Mouse (Mus musculus) hindbrain, postnatal 0 days (tissue): ENCODE results near the gene Pum3. TPM values are rescaled to one million over a fixed set of nuclear protein-coding genes. Genes with fewer than 3 reads are reported as not detected.

Source experiments
- ATAC-seq: fragments of 200-750 bp; cut with Nextera tagmentation; 2 replicates; pipeline ENCODE4 v1.8.0; 2017; ENCODE audit warnings: mild to moderate bottlenecking, moderate TSS enrichment, moderate library complexity
- DNase-seq: peaks from one replicate; pipeline ENCODE4 v3.0.0-alpha.2; 2015; ENCODE audit warnings: low spot score
- H3K27ac ChIP-seq: fragments of 300-500 bp; sonication (generic); 2 replicates; pipeline ENCODE4 v1.5.1; 2014; ENCODE audit warnings: mild to moderate bottlenecking
- H3K27me3 ChIP-seq: fragments of 300-500 bp; sonication (generic); 2 replicates; pipeline ENCODE4 v1.6.1; 2014; ENCODE audit warnings: low read length, mixed read lengths; ENCODE audit not compliant: insufficient read depth
- H3K36me3 ChIP-seq: fragments of 300-500 bp; sonication (generic); 2 replicates; pipeline ENCODE4 v1.6.1; 2014; ENCODE audit warnings: low read length, mixed read lengths; ENCODE audit not compliant: insufficient read depth
- H3K4me1 ChIP-seq: fragments of 300-500 bp; sonication (generic); 2 replicates; pipeline ENCODE4 v1.6.1; 2014; ENCODE audit warnings: antibody characterized with exemption, low read length, mixed read lengths; ENCODE audit not compliant: insufficient read depth
- H3K4me2 ChIP-seq: fragments of 300-500 bp; sonication (generic); 2 replicates; pipeline ENCODE4 v1.6.1; 2014; ENCODE audit warnings: low read depth, mild to moderate bottlenecking, low read length, moderate library complexity, mixed read lengths
- H3K4me3 ChIP-seq: fragments of 300-500 bp; sonication (generic); 2 replicates; pipeline ENCODE4 v1.5.1; 2014; ENCODE audit warnings: low read length
- H3K9ac ChIP-seq: fragments of 300-500 bp; sonication (generic); replicated peaks from 2 replicates; pipeline ENCODE4 v1.6.1; 2014; ENCODE audit warnings: mild to moderate bottlenecking, low read length, moderate library complexity, mixed read lengths
- H3K9me3 ChIP-seq: fragments of 300-500 bp; sonication (generic); 2 replicates; pipeline ENCODE4 v1.6.1; 2016; ENCODE audit warnings: low read length, mixed read lengths
- CTCF ChIP-seq: IDR thresholded peaks from 2 replicates; pipeline ENCODE4 v1.5.1; 2016; ENCODE audit warnings: antibody characterized with exemption, control low read depth, low read depth
- WGBS: fragments of 180-500 bp; shearing (Covaris S2); extraction: QIAGEN DNeasy Blood & Tissue Kit; methylation state at CpG from one replicate; pipeline ENCODE4 v1.1.7; 2014; 5-methylcytosine and 5-hydroxymethylcytosine counted together
- polyA plus RNA-seq: library from polyadenylated mRNA; unstranded; fragments of >200 nt; fragmentation: Nextera tagmentation; extraction: Ambion mirVana; gene quantifications from 2 replicates; pipeline ENCODE4 v1.2.1, GENCODE M21; 2015
- total RNA-seq: library from RNA; depleted of rRNA; stranded (reverse); fragments of >200 nt; gene quantifications from 2 replicates; pipeline ENCODE4 v1.2.3, GENCODE M21; 2014

Gene Pum3
- total and polyA plus RNA-seq, 2 experiments from 2014 or later: 13.1 to 50.3 TPM

DNA sequence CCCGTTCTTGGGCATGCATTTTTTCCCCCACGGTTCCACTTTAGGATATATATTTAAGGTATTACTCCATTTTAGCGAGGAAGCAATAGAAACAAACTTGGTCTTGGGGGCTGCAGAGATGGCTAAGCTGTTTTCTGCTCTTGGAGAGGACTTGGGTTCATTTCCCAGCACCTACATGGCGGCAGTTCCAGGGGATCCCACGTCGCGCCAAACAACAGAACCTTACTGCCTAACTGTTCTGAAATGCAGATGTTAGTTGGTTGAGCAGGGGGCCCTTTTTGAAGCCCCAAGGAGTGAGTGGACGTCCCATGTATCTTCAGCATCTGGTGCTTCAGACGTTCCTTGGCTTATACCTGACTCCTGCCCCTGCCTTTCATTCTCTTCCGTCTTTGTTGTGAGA is 781 bp upstream of the Pum3 start:
- Histone ChIP-seq H3K9me3 (no peaks in the 10 kb centered on the region), H3K4me3 (peak overlapping the region; percentile 70), H3K27me3 (no peaks in the 10 kb centered on the region), H3K36me3 (no peaks in the 10 kb centered on the region), H3K4me1 (peaks cover 13% of the 10 kb centered on the region), H3K9ac (peak overlapping the region; percentile 83), H3K4me2 (peak overlapping the region; percentile 88), H3K27ac (peak overlapping the region; percentile 93)
- TF ChIP-seq CTCF: no peak
- DNase-seq (no peak), ATAC-seq (no peak)
- under 1% methylated on average over 10 of the region's 10 CpGs for WGBS

DNA sequence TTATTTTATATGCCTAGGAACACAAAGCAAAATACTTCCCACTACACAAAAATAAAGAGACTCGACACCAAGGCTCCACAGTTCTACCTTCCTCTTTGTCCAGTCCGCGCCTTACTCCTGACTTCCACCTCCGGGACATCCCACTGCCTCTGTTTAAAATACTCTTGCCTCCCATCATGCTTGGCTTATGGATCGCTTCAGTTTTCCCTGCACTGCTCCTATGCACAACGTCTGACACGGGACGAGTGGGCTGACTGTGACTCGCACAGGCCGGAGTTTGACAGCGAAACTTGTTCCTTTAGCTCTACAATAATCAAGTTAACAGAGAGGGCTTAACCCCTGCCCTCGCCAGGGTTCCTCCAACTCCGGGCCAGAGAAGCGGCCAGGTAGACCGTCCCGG is 344 bp downstream of the Pum3 start:
- peak overlapping the region; percentile 70 for H3K4me3 ChIP-seq
- H3K27me3 ChIP-seq: no peaks in the 10 kb centered on the region
- no peak for TF ChIP-seq CTCF
- H3K4me2 ChIP-seq: peak overlapping the region; percentile 99
- under 1% methylated on average over 16 of the region's 16 CpGs for WGBS
- H3K9ac ChIP-seq: peak overlapping the region; percentile 62
- H3K27ac ChIP-seq: peak overlapping the region; percentile 49; the same call in 1 of the 2 replicates
- H3K36me3 ChIP-seq: no peaks in the 10 kb centered on the region
- no peaks in the 10 kb centered on the region for H3K9me3 ChIP-seq
- DNase-seq (no peak), ATAC-seq (no peak)
- peaks cover 13% of the 10 kb centered on the region for H3K4me1 ChIP-seq

DNA sequence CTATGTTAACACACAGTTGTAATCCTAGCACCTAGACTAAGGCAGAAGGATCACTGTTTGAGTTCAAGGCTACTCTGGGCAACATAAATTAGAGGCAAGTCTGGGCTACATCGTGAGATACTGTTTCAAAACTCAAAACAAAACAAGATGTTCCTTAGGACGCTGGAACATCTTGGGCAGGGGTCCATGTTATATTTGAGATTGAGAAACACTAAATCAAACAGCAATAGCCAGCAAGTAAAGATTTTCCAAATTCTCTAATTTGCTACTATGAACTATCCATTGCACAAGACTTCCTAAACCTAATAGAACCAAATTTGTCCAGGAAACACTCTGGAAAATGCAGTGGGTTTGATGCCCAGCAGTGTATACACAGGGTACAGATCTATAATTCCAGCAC is 1.8 kb downstream of the Pum3 start:
- H3K9ac ChIP-seq: no peak overlapping the region
- DNase-seq (no peak), ATAC-seq (no peak)
- 89% methylated on average over 2 of the region's 2 CpGs for WGBS
- H3K4me2 ChIP-seq: no peak overlapping the region
- H3K27me3 ChIP-seq: no peaks in the 10 kb centered on the region
- H3K36me3 ChIP-seq: 0 out of 2 replicates have a peak, but pooled peaks cover 11% of the 10 kb centered on the region
- H3K4me3 ChIP-seq: no peak overlapping the region
- peaks cover 13% of the 10 kb centered on the region for H3K4me1 ChIP-seq
- no peak overlapping the region for H3K27ac ChIP-seq
- no peaks in the 10 kb centered on the region for H3K9me3 ChIP-seq
- no peak for TF ChIP-seq CTCF

DNA sequence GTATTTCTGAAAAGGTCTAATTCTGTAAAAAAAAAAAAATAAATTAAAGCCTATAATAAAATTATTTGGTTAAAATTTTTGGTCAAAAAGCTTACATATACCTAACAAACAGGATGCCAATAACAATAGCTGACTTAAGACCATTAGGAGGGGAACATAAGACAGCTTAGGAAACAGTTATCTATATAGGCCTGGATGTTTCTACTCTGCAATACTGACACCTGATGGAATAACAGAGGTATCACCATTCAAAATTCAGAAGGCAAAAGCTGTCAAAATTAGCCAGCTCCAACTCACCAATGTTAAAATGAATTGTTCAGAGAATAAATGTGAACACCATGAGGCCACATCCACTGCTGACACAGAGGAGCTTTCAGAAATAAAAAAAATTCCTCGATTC is 3.2 kb downstream of the Pum3 start:
- Histone ChIP-seq H3K27ac (no peak overlapping the region), H3K4me3 (no peak overlapping the region), H3K27me3 (no peaks in the 10 kb centered on the region), H3K36me3 (0 out of 2 replicates have a peak, but pooled peaks cover 15% of the 10 kb centered on the region), H3K9me3 (no peaks in the 10 kb centered on the region), H3K9ac (no peak overlapping the region), H3K4me2 (no peak overlapping the region), H3K4me1 (peaks cover 13% of the 10 kb centered on the region)
- DNase-seq (peak; percentile 59), ATAC-seq (no peak)
- 72% methylated on average over 1 of the region's 1 CpGs for WGBS
- TF ChIP-seq CTCF: peak; percentile 66

DNA sequence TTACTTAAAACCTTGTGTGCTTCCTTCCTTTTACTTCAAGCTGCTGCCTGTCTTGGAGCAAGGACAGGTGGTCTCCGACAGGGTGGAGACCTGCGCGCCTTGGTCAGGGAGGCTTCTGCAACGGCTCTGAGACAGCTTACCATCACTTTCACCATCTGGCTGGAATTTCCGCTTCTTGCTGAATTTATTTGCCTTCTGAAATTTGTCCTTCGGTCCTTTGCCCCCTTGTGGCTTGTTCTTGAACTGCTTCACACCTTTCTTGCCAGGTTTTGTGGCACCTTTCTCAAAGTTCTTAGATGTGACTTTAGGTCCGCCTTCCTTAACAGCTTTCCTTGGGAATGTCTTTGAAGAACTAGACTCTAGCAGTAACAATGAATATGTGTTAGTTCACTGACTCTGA is 4.0 kb downstream of the Pum3 start:
- no peak overlapping the region for H3K27ac ChIP-seq
- no peaks in the 10 kb centered on the region for H3K27me3 ChIP-seq
- WGBS: 62% methylated on average over 7 of the region's 7 CpGs
- peaks cover 8% of the 10 kb centered on the region; the same call in 1 of the 2 replicates for H3K4me1 ChIP-seq
- no peak overlapping the region for H3K9ac ChIP-seq
- no peak overlapping the region for H3K4me2 ChIP-seq
- no peaks in the 10 kb centered on the region for H3K9me3 ChIP-seq
- no peak overlapping the region for H3K4me3 ChIP-seq
- ATAC-seq: no peak
- H3K36me3 ChIP-seq: peaks cover 21% of the 10 kb centered on the region
- peak; percentile 78 for DNase-seq
- TF ChIP-seq CTCF: peak; percentile 79

DNA sequence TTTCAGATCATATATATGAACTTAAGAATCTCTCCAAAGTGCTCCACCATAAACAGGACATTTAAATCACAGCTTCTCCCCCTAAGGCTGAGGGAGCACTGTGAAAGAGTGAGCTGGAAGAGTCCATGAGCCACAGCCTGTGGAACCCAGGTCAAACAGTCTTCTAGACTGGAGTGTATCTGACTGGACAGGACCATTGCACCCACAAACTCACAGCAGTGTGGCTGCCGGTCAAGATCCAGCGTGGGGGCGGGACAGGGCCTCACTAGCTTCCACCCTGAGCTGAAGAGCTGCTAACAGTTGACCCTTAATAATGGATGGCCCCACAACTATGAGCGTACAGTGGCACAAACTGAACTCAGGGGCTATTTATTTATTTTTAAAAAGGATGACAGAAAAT is 12.2 kb downstream of the Pum3 start:
- no peaks in the 10 kb centered on the region for H3K9me3 ChIP-seq
- no peaks in the 10 kb centered on the region for H3K4me1 ChIP-seq
- H3K4me2 ChIP-seq: no peak overlapping the region
- ATAC-seq: no peak
- H3K36me3 ChIP-seq: peaks cover 44% of the 10 kb centered on the region
- no peak overlapping the region for H3K4me3 ChIP-seq
- TF ChIP-seq CTCF: no peak
- no peak for DNase-seq
- H3K27me3 ChIP-seq: no peaks in the 10 kb centered on the region
- over 99% methylated on average over 4 of the region's 4 CpGs for WGBS
- no peak overlapping the region for H3K9ac ChIP-seq
- no peak overlapping the region for H3K27ac ChIP-seq

DNA sequence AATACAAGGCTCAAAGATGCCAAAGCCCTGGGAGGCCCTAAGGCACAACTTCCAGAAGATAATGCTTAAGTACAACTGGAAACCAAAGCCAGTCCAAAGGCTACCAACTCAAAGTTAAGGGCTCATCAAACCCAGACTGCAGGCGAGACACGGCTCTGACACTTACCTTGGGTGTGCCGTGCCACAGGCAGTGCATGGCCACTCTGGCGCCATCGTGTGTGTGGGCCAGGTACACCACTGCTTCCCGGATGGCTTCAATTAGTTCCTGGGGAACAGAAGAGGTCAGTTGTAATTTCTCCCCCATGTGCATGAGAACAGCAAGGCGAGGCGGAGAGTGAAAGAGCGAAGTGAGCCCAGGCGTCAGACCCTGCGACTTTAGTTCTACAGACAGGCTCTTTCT is 13.1 kb downstream of the Pum3 start:
- Histone ChIP-seq H3K4me1 (no peaks in the 10 kb centered on the region), H3K27me3 (no peaks in the 10 kb centered on the region), H3K4me3 (no peak overlapping the region), H3K9ac (no peak overlapping the region), H3K9me3 (no peaks in the 10 kb centered on the region), H3K36me3 (peaks cover 45% of the 10 kb centered on the region), H3K27ac (no peak overlapping the region), H3K4me2 (no peak overlapping the region)
- ATAC-seq (peak; percentile 49; the same call in 1 of the 2 replicates), DNase-seq (peak; percentile 62)
- TF ChIP-seq CTCF: peak; percentile 82
- 64% methylated on average over 11 of the region's 11 CpGs for WGBS
